Mouse (Mus musculus) cerebellum, adult 2 months (tissue): ENCODE results near the gene Insl3.

Source experiments
- CTCF ChIP-seq: fragments of 200-500 bp; IDR thresholded peaks from 2 replicates; pipeline ENCODE4 v1.5.1; 2011; ENCODE audit warnings: low read depth, mild to moderate bottlenecking, control low read depth, low read length, moderate library complexity, borderline replicate concordance; ENCODE audit not compliant: insufficient read depth
- POLR2A ChIP-seq: fragments of 200-500 bp; IDR thresholded peaks from 2 replicates; pipeline ENCODE4 v1.6.1; 2011; ENCODE audit warnings: low read length, control low read depth, borderline replicate concordance; ENCODE audit not compliant: insufficient read depth

GRCm38 (mm10) chr8:71678216-71678615, 10.8 kb upstream of the Insl3 start:
- TF ChIP-seq CTCF (no peak), POLR2A (no peak)
